Mouse (Mus musculus): ENCODE results near the gene Lyar.

The Lyar gene

GRCm38 (mm10) chr5:38220328-38220912 lies at the start of gene Lyar, which contains the start of gene Zbtb49:
Lyar (plus strand) TSS chr5:38220470.
Zbtb49 (minus strand) TSS chr5:38220457.
- DNase-seq (ENCODE audit: low spot score): peak; percentile 96

- DNase-seq (ENCODE audit: low spot score): no peak
These were observed 46.5 kb upstream of the Lyar start for GRCm38 (mm10) chr5:38173766-38174165.

- no peak for DNase-seq (ENCODE audit: low spot score)
These were observed 45.9 kb upstream of the Lyar start for GRCm38 (mm10) chr5:38174256-38174912.

GRCm38 (mm10) chr5:38184688-38185285 lies 35.5 kb upstream of the Lyar start:
- DNase-seq (ENCODE audit: low spot score): no peak

- DNase-seq (ENCODE audit: low spot score): no peak
These were observed 33.3 kb upstream of the Lyar start for GRCm38 (mm10) chr5:38187006-38187405.

- DNase-seq (ENCODE audit: low spot score): no peak
These were observed 29.4 kb upstream of the Lyar start for GRCm38 (mm10) chr5:38190907-38191306.

- no peak for DNase-seq (ENCODE audit: low spot score)
These were observed 25.3 kb upstream of the Lyar start for GRCm38 (mm10) chr5:38194946-38195345.

- DNase-seq (ENCODE audit: low spot score): no peak
These were observed 24.3 kb upstream of the Lyar start for GRCm38 (mm10) chr5:38195941-38196340.

GRCm38 (mm10) chr5:38196821-38197481 lies 23.3 kb upstream of the Lyar start:
- DNase-seq (ENCODE audit: low spot score): peak; percentile 79

GRCm38 (mm10) chr5:38197482-38197823 lies 22.8 kb upstream of the Lyar start:
- DNase-seq (ENCODE audit: low spot score): peak; percentile 98

GRCm38 (mm10) chr5:38199686-38200085 lies 20.6 kb upstream of the Lyar start:
- peak; percentile 81 for DNase-seq (ENCODE audit: low spot score)

GRCm38 (mm10) chr5:38205303-38205726 lies 15.0 kb upstream of the Lyar start:
- no peak for DNase-seq (ENCODE audit: low spot score)

- no peak for DNase-seq (ENCODE audit: low spot score)
These were observed 11.3 kb upstream of the Lyar start for GRCm38 (mm10) chr5:38208985-38209384.

GRCm38 (mm10) chr5:38211691-38212090 lies 8.6 kb upstream of the Lyar start:
- no peak for DNase-seq (ENCODE audit: low spot score)

- DNase-seq (ENCODE audit: low spot score): no peak
These were observed 7.3 kb upstream of the Lyar start for GRCm38 (mm10) chr5:38213009-38213408.

GRCm38 (mm10) chr5:38219771-38220307 lies 431 bp upstream of the Lyar start:
- no peak for DNase-seq (ENCODE audit: low spot score)

- DNase-seq (ENCODE audit: low spot score): peak; percentile 66
These were observed 15.2 kb downstream of the Lyar start for GRCm38 (mm10) chr5:38235422-38235821.

- DNase-seq (ENCODE audit: low spot score): no peak
These were observed 16.4 kb downstream of the Lyar start for GRCm38 (mm10) chr5:38236627-38237026.

- no peak for DNase-seq (ENCODE audit: low spot score)
These were observed 20.6 kb downstream of the Lyar start for GRCm38 (mm10) chr5:38240727-38241472.

GRCm38 (mm10) chr5:38241473-38241834 lies 21.2 kb downstream of the Lyar start:
- no peak for DNase-seq (ENCODE audit: low spot score)

GRCm38 (mm10) chr5:38241966-38242365 lies 21.7 kb downstream of the Lyar start:
- DNase-seq (ENCODE audit: low spot score): no peak

GRCm38 (mm10) chr5:38255195-38255594 lies 34.9 kb downstream of the Lyar start:
- DNase-seq (ENCODE audit: low spot score): peak; percentile 29

Data from adipocyte (in vitro differentiated cells).